Mouse (Mus musculus) thymus, adult 2 months (tissue): ENCODE results near the gene Sept3.
A peak's percentile ranks its signal among the peaks of the same experiment; 100 is the strongest.

Experiments
- CTCF ChIP-seq: fragments of 200-500 bp; IDR thresholded peaks from 2 replicates; pipeline ENCODE4 v1.5.1; 2012; ENCODE audit warnings: mild to moderate bottlenecking, control low read depth, low read length, moderate library complexity, borderline replicate concordance; ENCODE audit not compliant: control insufficient read depth, poor library complexity, insufficient read depth; ENCODE audit errors: extremely low read depth
- POLR2A ChIP-seq: fragments of 200-500 bp; IDR thresholded peaks from 2 replicates; pipeline ENCODE4 v1.6.1; 2012; ENCODE audit warnings: mild to moderate bottlenecking, low read length, control low read depth, moderate library complexity; ENCODE audit not compliant: control insufficient read depth, poor library complexity, insufficient read depth; ENCODE audit errors: extremely low read depth

DNA sequence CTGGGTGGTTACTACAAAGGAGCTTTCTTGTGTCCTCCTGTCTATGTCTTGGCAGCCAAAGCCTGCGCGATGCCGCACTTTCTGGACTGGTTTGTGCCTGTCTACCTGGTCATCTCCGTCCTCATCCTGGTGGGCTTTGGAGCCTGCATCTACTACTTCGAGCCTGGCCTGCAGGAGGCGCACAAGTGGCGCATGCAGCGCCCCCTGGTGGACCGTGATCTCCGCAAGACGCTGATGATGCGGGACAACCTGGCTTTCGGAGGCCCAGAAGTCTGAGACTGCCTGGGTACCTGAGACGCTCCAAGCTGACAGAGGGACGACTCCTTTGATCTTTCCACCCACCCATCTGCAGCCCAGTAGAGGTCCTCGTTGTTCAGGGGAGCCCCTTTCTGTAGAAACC is 15.2 kb upstream of the Sept3 start:
- no peak for TF ChIP-seq POLR2A
- TF ChIP-seq CTCF = peak; percentile 100
